Mouse (Mus musculus) hindbrain, embryonic 12.5 days (tissue): Measurements from ENCODE around the gene Scube3. TPM values are rescaled to one million over a fixed set of nuclear protein-coding genes. Genes with fewer than 3 reads are reported as not detected.
A peak's percentile ranks its signal among the peaks of the same experiment; 100 is the strongest.

Source experiments
- ATAC-seq: fragments of 200-750 bp; cut with Nextera tagmentation; 2 replicates; pipeline ENCODE4 v1.8.0; 2017; ENCODE audit warnings: moderate TSS enrichment; ENCODE audit not compliant: low FRiP score
- H3K27ac ChIP-seq: fragments of 300-500 bp; sonication (generic); 2 replicates; pipeline ENCODE4 v1.5.1; 2016; ENCODE audit warnings: mild to moderate bottlenecking
- H3K27me3 ChIP-seq: fragments of 300-500 bp; sonication (generic); 2 replicates; pipeline ENCODE4 v1.6.1; 2016; ENCODE audit warnings: mild to moderate bottlenecking
- H3K36me3 ChIP-seq: fragments of 300-500 bp; sonication (generic); 2 replicates; pipeline ENCODE4 v1.6.1; 2016; ENCODE audit warnings: mild to moderate bottlenecking
- H3K4me1 ChIP-seq: fragments of 300-500 bp; sonication (generic); 2 replicates; pipeline ENCODE4 v1.6.1; 2016
- H3K4me2 ChIP-seq: fragments of 300-500 bp; sonication (generic); replicated peaks from 2 replicates; pipeline ENCODE4 v1.6.1; 2016; ENCODE audit warnings: mild to moderate bottlenecking
- H3K4me3 ChIP-seq: fragments of 300-500 bp; sonication (generic); 2 replicates; pipeline ENCODE4 v1.5.1; 2016; ENCODE audit warnings: mild to moderate bottlenecking
- H3K9ac ChIP-seq: fragments of 300-500 bp; sonication (generic); 2 replicates; pipeline ENCODE4 v1.6.1; 2016; ENCODE audit warnings: mild to moderate bottlenecking, moderate library complexity
- H3K9me3 ChIP-seq: fragments of 300-500 bp; sonication (generic); replicated peaks from 2 replicates; pipeline ENCODE4 v1.6.1; 2016; ENCODE audit warnings: mild to moderate bottlenecking
- WGBS: fragments of 180-500 bp; shearing (Covaris S2); methylation state at CpG from one replicate; pipeline ENCODE4 v1.1.7; 2016; 5-methylcytosine and 5-hydroxymethylcytosine counted together
- polyA plus RNA-seq: library from polyadenylated mRNA; unstranded; fragments of >200 nt; fragmentation: Nextera tagmentation; extraction: Ambion mirVana; gene quantifications from 2 replicates; pipeline ENCODE4 v1.2.1, GENCODE M21; 2016

The Scube3 gene
- polyA plus RNA-seq, 1 experiment from 2014 or later, result 11.1 TPM

- Histone ChIP-seq H3K4me1 (peaks cover 18% of the 10 kb centered on the region), H3K4me2 (no peak overlapping the region), H3K27ac (no peak overlapping the region), H3K36me3 (no peaks in the 10 kb centered on the region), H3K27me3 (peaks cover 5% of the 10 kb centered on the region; the same call in 1 of the 2 replicates), H3K4me3 (no peak overlapping the region), H3K9me3 (no peaks in the 10 kb centered on the region), H3K9ac (0 out of 2 replicates have a peak overlapping the region, but pooled peaks have one; percentile 8)
- 36% methylated on average over 5 of the region's 5 CpGs for WGBS
- ATAC-seq, result no peak
Observed at GRCm38 (mm10) chr17:28136266-28136665, 5.7 kb upstream of the Scube3 start.

GRCm38 (mm10) chr17:28138013-28138412, 3.9 kb upstream of the Scube3 start:
- no peak overlapping the region for H3K4me3 ChIP-seq
- no peak overlapping the region for H3K4me2 ChIP-seq
- peaks cover 5% of the 10 kb centered on the region for H3K27me3 ChIP-seq
- H3K9me3 ChIP-seq, result no peaks in the 10 kb centered on the region
- peaks cover 29% of the 10 kb centered on the region for H3K4me1 ChIP-seq
- H3K36me3 ChIP-seq, result no peaks in the 10 kb centered on the region
- H3K27ac ChIP-seq, result no peak overlapping the region
- no peak for ATAC-seq
- no peak overlapping the region for H3K9ac ChIP-seq
- 88% methylated on average over 8 of the region's 8 CpGs for WGBS

- ATAC-seq, result no peak
- WGBS, result 59% methylated on average over 9 of the region's 9 CpGs
- Histone ChIP-seq H3K27me3 (peaks cover 5% of the 10 kb centered on the region), H3K9ac (no peak overlapping the region), H3K4me1 (peaks cover 33% of the 10 kb centered on the region), H3K4me2 (no peak overlapping the region), H3K27ac (no peak overlapping the region), H3K36me3 (no peaks in the 10 kb centered on the region), H3K4me3 (no peak overlapping the region), H3K9me3 (no peaks in the 10 kb centered on the region)
Observed at GRCm38 (mm10) chr17:28138685-28139084, 3.3 kb upstream of the Scube3 start.

GRCm38 (mm10) chr17:28140431-28141204, 1.3 kb upstream of the Scube3 start:
- peak overlapping the region; percentile 80 for H3K4me3 ChIP-seq
- no peaks in the 10 kb centered on the region for H3K36me3 ChIP-seq
- H3K27me3 ChIP-seq, result peaks cover 5% of the 10 kb centered on the region
- no peak for ATAC-seq
- H3K9ac ChIP-seq, result peak overlapping the region; percentile 96
- peaks cover 52% of the 10 kb centered on the region for H3K4me1 ChIP-seq
- H3K9me3 ChIP-seq, result no peaks in the 10 kb centered on the region
- 14% methylated on average over 13 of the region's 13 CpGs for WGBS
- H3K27ac ChIP-seq, result peak overlapping the region; percentile 96
- peak overlapping the region; percentile 97; the same call in 1 of the 2 replicates for H3K4me2 ChIP-seq

GRCm38 (mm10) chr17:28141205-28141650, 713 bp upstream of the Scube3 start:
- 1% methylated on average over 15 of the region's 15 CpGs for WGBS
- peaks cover 5% of the 10 kb centered on the region for H3K27me3 ChIP-seq
- H3K36me3 ChIP-seq, result no peaks in the 10 kb centered on the region
- ATAC-seq, result peak; percentile 47
- peak overlapping the region; percentile 97 for H3K4me2 ChIP-seq
- no peaks in the 10 kb centered on the region for H3K9me3 ChIP-seq
- peak overlapping the region; percentile 96 for H3K9ac ChIP-seq
- H3K4me1 ChIP-seq, result peaks cover 58% of the 10 kb centered on the region
- peak overlapping the region; percentile 96 for H3K27ac ChIP-seq
- peak overlapping the region; percentile 80 for H3K4me3 ChIP-seq

- Histone ChIP-seq H3K4me3 (peak overlapping the region; percentile 80), H3K9me3 (no peaks in the 10 kb centered on the region), H3K9ac (peak overlapping the region; percentile 96), H3K27me3 (peaks cover 5% of the 10 kb centered on the region), H3K4me2 (peak overlapping the region; percentile 97), H3K27ac (peak overlapping the region; percentile 96), H3K4me1 (peaks cover 71% of the 10 kb centered on the region), H3K36me3 (no peaks in the 10 kb centered on the region)
- whole genome bisulfite sequencing, result 1% methylated on average over 29 of the region's 33 CpGs
- ATAC-seq, result no peak
Observed at GRCm38 (mm10) chr17:28142700-28143610, 1.0 kb downstream of the Scube3 start.

GRCm38 (mm10) chr17:28143751-28144150, 1.8 kb downstream of the Scube3 start:
- Histone ChIP-seq H3K27me3 (peaks cover 5% of the 10 kb centered on the region), H3K9ac (peak overlapping the region; percentile 96), H3K9me3 (no peaks in the 10 kb centered on the region), H3K4me1 (peaks cover 77% of the 10 kb centered on the region), H3K36me3 (no peaks in the 10 kb centered on the region), H3K4me2 (peak overlapping the region; percentile 97), H3K27ac (peak overlapping the region; percentile 52; the same call in 1 of the 2 replicates), H3K4me3 (peak overlapping the region; percentile 80)
- no peak for ATAC-seq
- 1% methylated on average over 9 of the region's 9 CpGs for WGBS

GRCm38 (mm10) chr17:28144241-28144640, 2.3 kb downstream of the Scube3 start:
- no peak for ATAC-seq
- peak overlapping the region; percentile 97 for H3K4me2 ChIP-seq
- H3K4me3 ChIP-seq, result peak overlapping the region; percentile 80
- H3K27ac ChIP-seq, result 0 out of 2 replicates have a peak overlapping the region, but pooled peaks have one; percentile 52
- H3K9ac ChIP-seq, result peak overlapping the region; percentile 96
- H3K9me3 ChIP-seq, result no peaks in the 10 kb centered on the region
- peaks cover 5% of the 10 kb centered on the region for H3K27me3 ChIP-seq
- peaks cover 82% of the 10 kb centered on the region for H3K4me1 ChIP-seq
- no peaks in the 10 kb centered on the region for H3K36me3 ChIP-seq
- 8% methylated on average over 6 of the region's 6 CpGs for WGBS

GRCm38 (mm10) chr17:28148288-28148687, 6.3 kb downstream of the Scube3 start:
- Histone ChIP-seq H3K4me1 (peaks cover 69% of the 10 kb centered on the region), H3K27me3 (no peaks in the 10 kb centered on the region; the same call in 1 of the 2 replicates), H3K9ac (no peak overlapping the region), H3K9me3 (no peaks in the 10 kb centered on the region), H3K36me3 (0 out of 2 replicates have a peak, but pooled peaks cover 2% of the 10 kb centered on the region), H3K27ac (no peak overlapping the region), H3K4me2 (no peak overlapping the region), H3K4me3 (no peak overlapping the region)
- 73% methylated on average over 3 of the region's 3 CpGs for WGBS
- no peak for ATAC-seq

GRCm38 (mm10) chr17:28149734-28150133, 7.8 kb downstream of the Scube3 start:
- H3K9me3 ChIP-seq, result no peaks in the 10 kb centered on the region
- H3K36me3 ChIP-seq, result peaks cover 14% of the 10 kb centered on the region; the same call in 1 of the 2 replicates
- no peaks in the 10 kb centered on the region for H3K27me3 ChIP-seq
- no peak for ATAC-seq
- no peak overlapping the region for H3K9ac ChIP-seq
- no peak overlapping the region for H3K4me2 ChIP-seq
- H3K4me1 ChIP-seq, result peaks cover 54% of the 10 kb centered on the region
- 62% methylated on average over 8 of the region's 8 CpGs for whole genome bisulfite sequencing
- H3K27ac ChIP-seq, result no peak overlapping the region
- no peak overlapping the region for H3K4me3 ChIP-seq

GRCm38 (mm10) chr17:28150456-28150855, 8.5 kb downstream of the Scube3 start:
- peaks cover 47% of the 10 kb centered on the region for H3K4me1 ChIP-seq
- 66% methylated on average over 12 of the region's 12 CpGs for WGBS
- no peak overlapping the region for H3K4me2 ChIP-seq
- H3K9me3 ChIP-seq, result no peaks in the 10 kb centered on the region
- no peak for ATAC-seq
- peaks cover 20% of the 10 kb centered on the region for H3K36me3 ChIP-seq
- H3K9ac ChIP-seq, result no peak overlapping the region
- H3K4me3 ChIP-seq, result no peak overlapping the region
- no peaks in the 10 kb centered on the region for H3K27me3 ChIP-seq
- H3K27ac ChIP-seq, result no peak overlapping the region

GRCm38 (mm10) chr17:28153095-28153494, 11.2 kb downstream of the Scube3 start:
- no peak overlapping the region for H3K9ac ChIP-seq
- H3K4me2 ChIP-seq, result no peak overlapping the region
- WGBS, result 75% methylated on average over 6 of the region's 6 CpGs
- no peak overlapping the region for H3K27ac ChIP-seq
- H3K4me3 ChIP-seq, result no peak overlapping the region
- H3K4me1 ChIP-seq, result peaks cover 28% of the 10 kb centered on the region
- no peaks in the 10 kb centered on the region for H3K27me3 ChIP-seq
- H3K9me3 ChIP-seq, result no peaks in the 10 kb centered on the region
- ATAC-seq, result no peak
- H3K36me3 ChIP-seq, result peaks cover 42% of the 10 kb centered on the region
